Mouse (Mus musculus): ENCODE results near the gene Gbp6. TPM values are rescaled to one million over a fixed set of nuclear protein-coding genes. Genes with fewer than 3 reads are reported as not detected.
"Not testable (repeated sequence)": the region's sequence is repeated elsewhere in the genome, so short reads cannot be mapped to it uniquely, and the experiment has no call there.

Gbp6 gene
- polyA plus RNA-seq (2012; rRNA removed) = 5.5 and 6.9 TPM in 2 replicates

DNA sequence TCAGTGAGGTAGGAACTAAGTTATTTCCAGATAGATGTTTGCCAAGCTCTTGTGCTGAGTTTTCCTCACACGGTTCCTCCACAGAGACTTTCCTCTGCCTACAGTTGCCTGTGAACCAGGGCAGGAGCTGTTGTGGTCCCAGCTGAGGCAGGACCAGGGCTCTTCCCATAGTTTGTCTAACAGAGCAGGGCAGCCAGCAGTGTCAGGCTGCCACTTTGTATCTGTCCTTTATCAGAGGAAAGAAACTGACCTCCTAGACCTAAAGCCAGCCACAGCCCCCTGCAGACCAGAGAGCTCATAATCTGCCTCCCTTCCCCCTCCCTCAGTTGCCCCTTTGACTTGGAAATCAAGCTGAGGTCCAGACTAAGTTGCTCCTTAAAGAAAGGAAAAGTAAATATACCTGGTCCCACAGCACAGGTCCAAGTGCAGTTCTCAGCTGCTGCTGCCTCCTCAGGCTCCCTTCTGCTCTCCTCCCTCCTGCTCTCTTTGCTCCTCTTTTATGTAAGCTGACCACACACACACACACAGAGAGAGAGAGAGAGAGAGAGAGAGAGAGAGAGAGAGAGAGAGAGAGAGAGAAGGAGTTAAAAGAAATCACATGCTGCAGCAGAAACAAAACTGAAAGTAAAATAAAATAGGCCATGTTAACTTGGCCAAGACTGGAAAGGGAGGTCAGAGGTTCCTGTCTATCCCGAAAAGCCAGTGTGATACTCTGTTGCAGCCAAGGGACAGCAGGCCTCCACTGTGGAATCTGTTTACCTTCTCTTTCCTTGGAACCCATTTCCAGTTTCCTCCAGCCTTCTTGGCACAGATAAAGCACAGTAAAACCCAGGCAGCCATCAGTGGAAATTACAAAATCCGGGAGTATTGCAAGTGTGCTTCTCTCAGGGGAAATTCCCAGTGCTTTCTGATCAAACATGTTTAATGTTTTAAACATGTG, at the start of gene Gbp6, which contains the start of gene Gm43302:
Gbp6 (minus strand) TSS at position 473 of the 940 bp plus-strand sequence.
Gm43302 (minus strand) TSS at position 470 of the 940 bp plus-strand sequence.
- DNase-seq (ENCODE audit: low read depth, low spot score) = not testable (repeated sequence)
- WGBS = 13% methylated on average over 3 of the region's 3 CpGs

GRCm38 (mm10) chr5:105341281-105341680, 47.8 kb upstream of the Gbp6 start:
- 86% methylated on average over 2 of the region's 2 CpGs for WGBS
- DNase-seq (ENCODE audit: low read depth, low spot score) = no peak

GRCm38 (mm10) chr5:105322543-105322942, 29.0 kb upstream of the Gbp6 start:
- 65% methylated on average over 2 of the region's 2 CpGs for WGBS

DNA sequence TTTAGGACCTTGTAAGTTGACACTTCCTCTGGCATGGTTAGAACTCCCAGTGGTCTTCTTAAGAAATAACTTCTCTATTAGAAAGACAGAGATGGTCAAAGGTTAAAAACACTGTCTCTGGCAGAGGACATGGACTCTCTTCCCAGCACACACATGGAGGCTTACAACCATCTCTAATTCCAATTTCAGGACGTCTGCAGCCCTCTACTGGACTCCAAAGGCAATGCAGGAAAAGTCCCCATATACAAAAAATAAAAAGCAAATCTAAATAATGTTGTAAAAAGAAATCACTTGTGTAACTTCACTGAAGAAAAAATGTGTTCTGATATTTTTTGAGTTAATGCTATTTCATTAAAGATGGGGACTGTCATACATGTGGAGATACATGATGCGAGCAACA, 17.4 kb upstream of the Gbp6 start:
- no peak for DNase-seq (ENCODE audit: low read depth, low spot score)
- 82% methylated on average over 2 of the region's 2 CpGs for WGBS

More at GRCm38 (mm10) chr5:105322543-105322942, 29.0 kb upstream of the Gbp6 start:
- DNase-seq (ENCODE audit: low read depth, low spot score) = no peak

GRCm38 (mm10) chr5:105309148-105309547, 15.7 kb upstream of the Gbp6 start:
- WGBS = 55% methylated on average over 1 of the region's 1 CpGs
- not testable (repeated sequence) for DNase-seq (ENCODE audit: low read depth, low spot score)

DNA sequence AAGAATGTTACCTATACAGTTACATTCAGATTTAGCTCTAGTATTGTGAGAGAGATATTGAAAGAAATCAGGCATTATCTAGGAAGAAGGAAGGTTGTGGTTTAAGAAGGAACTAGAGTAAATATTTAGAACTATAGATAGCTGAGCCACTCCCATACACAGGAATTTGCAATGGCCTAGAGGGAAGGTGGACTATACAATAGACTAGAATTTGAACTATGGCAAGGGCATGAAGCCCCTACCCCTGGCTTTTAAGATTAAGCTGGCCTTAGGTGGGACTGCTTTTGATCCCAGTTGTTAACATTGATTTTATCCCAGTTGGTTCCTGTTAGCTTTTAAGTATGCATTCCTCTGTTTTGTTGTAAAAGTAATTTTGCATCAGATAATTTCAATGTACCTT, 13.4 kb upstream of the Gbp6 start:
- not testable (repeated sequence) for DNase-seq (ENCODE audit: low read depth, low spot score)

DNA sequence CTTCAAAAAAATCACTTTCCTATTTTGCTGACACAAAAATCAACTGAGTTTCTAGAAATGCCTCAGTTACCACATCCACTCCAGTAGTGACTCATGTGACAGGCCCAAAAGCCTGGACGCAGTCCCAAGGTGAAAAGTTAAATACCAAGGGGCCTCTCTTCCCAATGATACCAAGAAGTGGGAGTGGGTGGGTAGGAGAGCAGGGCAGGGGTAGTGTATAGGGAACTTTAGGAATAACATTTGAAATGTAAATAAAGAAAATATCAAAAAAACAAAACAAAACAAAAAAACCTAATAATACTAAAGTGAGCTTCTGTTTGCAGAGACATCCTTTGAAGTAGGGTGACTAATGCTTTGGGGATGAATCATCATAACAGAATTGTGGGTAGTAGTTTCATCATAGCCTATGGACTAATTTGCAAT, 12.7 kb upstream of the Gbp6 start:
- 78% methylated on average over 1 of the region's 1 CpGs for WGBS
- no peak for DNase-seq (ENCODE audit: low read depth, low spot score)

DNA sequence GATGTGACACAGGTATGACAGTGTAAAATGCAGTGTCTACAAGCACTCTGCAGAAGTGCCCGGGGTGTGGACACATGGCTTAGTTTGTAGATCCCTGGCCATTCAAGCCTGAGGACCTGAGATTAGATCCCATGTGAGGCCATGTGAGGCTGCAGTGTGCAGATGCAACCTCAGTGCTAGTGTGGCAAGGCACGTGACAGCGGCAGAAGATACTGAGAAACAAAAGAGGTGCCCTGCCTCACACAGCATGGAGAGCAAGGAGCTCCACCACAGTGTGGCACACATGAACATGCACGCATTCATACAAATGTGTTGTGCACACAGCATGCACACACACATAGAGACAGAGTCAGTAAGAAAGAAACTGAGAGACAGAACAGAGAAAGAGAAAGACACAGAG, 12.2 kb upstream of the Gbp6 start:
- not testable (repeated sequence) for DNase-seq (ENCODE audit: low read depth, low spot score)
- WGBS = 89% methylated on average over 4 of the region's 4 CpGs

DNA sequence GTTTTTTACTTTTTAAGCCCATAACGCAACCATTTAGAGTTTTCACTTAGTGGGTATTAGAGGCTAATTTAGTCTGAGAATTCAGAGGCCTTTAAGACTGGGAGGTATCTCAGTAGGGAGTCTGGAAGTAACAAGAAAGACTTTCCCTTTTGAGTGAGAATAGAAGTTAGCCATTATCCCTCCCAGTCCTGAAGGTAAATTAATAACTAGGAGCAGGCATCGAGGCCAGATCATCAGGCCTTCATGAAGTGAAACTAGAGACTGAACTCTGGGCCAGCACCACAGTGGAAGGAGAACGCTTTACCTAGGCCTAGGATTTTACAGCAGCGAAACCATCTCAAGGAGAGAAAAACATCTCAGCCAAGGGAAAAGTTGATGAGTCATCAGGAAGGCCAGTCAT, 8.5 kb upstream of the Gbp6 start:
- 44% methylated on average over 4 of the region's 4 CpGs for WGBS
- no peak for DNase-seq (ENCODE audit: low read depth, low spot score)

- DNase-seq (ENCODE audit: low read depth, low spot score) = no peak
- WGBS = 28% methylated on average over 2 of the region's 2 CpGs
These were observed 8.0 kb upstream of the Gbp6 start for GRCm38 (mm10) chr5:105301531-105301930.

DNA sequence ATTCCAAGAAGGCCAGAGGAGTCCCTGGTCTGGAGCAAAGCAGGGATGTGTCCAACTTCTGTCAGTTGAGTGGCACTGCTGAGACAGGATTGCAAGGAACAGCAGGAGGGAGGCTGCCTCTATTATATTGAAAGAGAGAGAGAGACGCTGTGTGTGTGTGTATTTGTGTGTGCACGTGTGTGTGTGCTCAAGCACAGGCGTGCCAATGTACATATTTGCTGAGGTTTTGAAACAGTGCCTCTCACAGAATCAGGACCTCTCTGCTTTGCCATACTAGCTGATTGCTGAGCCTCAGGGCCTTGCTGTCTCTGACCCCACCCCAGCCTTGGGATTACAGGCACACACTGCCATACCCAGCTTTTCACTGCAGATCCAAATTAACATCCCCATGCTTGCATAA, 2.2 kb upstream of the Gbp6 start:
- 30% methylated on average over 3 of the region's 3 CpGs for WGBS
- DNase-seq (ENCODE audit: low read depth, low spot score) = no peak

GRCm38 (mm10) chr5:105292492-105292891, 1.0 kb downstream of the Gbp6 start:
- 72% methylated on average over 1 of the region's 1 CpGs for WGBS
- no peak for DNase-seq (ENCODE audit: low read depth, low spot score)

DNA sequence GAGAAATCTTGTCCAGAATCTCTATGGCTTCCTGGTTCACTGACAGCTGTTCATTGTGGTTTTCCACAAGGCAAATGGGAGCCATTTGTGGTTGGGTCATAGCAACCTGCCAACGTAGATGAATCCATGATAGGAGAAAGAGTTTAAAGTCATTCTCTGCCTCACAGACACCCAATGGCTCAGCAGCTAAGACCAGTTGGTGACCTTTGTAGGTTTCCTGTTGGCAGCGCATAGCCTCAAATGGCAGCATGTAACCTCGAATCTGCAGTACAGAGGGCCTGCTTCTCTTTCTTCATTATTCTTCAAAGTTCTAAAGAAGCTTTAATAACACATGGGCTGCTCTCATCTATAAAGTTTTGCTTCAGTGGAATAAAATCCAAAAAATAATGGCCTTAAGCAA, 2.6 kb downstream of the Gbp6 start:
- WGBS = 88% methylated on average over 3 of the region's 3 CpGs
- not testable (repeated sequence) for DNase-seq (ENCODE audit: low read depth, low spot score)

GRCm38 (mm10) chr5:105260673-105261072, 32.8 kb downstream of the Gbp6 start:
- not testable (repeated sequence) for DNase-seq (ENCODE audit: low read depth, low spot score)
- 71% methylated on average over 1 of the region's 3 CpGs for WGBS

- no peak for DNase-seq (ENCODE audit: low read depth, low spot score)
These were observed 41.0 kb downstream of the Gbp6 start for GRCm38 (mm10) chr5:105252491-105252890.

DNA sequence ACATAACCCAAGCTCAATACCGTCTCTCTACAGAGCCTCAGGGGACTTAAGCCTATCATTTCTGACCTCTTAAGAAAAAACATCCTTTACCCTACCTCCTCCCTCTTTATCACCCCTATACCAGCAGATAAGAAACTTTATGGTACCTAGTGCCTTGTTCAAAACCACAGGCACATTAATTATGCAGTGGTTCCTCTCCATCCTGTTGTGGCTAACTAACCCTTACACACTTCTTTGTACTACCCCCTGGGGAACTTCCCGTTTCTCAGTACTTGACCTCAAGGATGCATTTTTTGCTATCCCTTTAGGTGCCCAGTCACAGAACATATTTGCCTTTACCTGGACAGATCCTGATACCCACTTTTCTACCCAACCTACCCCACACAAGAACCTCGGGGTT, 48.8 kb downstream of the Gbp6 start:
- not testable (repeated sequence) for DNase-seq (ENCODE audit: low read depth, low spot score)
- 71% methylated on average over 3 of the region's 3 CpGs for WGBS

GRCm38 (mm10) chr5:105240982-105241381, 52.5 kb downstream of the Gbp6 start:
- WGBS = 89% methylated on average over 5 of the region's 5 CpGs
- not testable (repeated sequence) for DNase-seq (ENCODE audit: low read depth, low spot score)

DNA sequence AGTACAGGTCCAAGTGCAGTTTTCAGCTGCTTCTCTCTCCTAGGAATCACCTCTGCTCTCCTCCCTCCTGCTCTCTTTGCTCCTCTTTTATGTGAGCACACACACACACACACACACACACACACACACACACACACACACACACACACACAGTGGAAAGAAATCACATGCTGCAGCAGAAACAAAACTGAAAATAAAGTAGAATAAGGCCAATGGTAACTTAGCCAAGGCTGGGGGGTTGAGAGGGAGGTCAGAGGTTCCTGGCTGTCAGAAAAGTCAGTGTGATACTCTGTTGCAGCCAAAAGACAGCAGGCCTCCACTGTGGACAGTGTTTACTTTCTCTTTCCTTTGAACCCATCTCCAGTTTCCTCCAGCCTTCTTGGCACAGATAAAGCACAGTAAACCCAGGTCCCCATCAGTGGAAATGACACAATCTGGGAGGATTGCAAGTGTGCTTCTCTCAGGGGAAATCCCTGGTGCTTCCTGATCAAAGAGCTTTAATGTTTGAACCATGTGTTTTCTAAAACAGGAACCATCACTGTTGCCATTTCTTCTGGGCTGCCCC, 53.9 kb downstream of the Gbp6 start, which contains the start of gene Gbp10:
Gbp10 (minus strand) TSS at position 51 of the 565 bp plus-strand sequence.
- not testable (repeated sequence) for DNase-seq (ENCODE audit: low read depth, low spot score)

DNA sequence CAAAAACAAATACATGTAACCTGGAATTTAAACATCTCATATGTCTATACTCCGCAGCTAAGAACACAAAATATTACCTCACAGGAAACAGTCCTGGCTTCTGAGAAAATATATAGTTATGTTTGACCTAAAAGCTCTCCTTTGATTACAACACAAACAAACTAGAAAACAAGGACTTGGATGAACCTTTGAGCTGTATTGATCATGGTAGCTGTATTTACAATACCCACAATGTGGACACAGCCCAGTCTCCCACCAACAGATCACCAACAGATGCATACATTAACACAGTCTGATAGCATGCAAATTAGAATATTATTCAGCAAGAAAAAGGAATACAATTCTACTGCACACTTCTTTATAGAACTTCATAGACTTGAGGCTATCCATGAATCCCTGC, 55.1 kb downstream of the Gbp6 start:
- not testable (repeated sequence) for DNase-seq (ENCODE audit: low read depth, low spot score)
- 88% methylated on average over 1 of the region's 1 CpGs for WGBS

GRCm38 (mm10) chr5:105236040-105236439, 57.5 kb downstream of the Gbp6 start:
- 83% methylated on average over 3 of the region's 3 CpGs for WGBS
- DNase-seq (ENCODE audit: low read depth, low spot score) = not testable (repeated sequence)

Measured in large intestine, adult 2 months (tissue).